Mouse (Mus musculus) megakaryocyte, embryonic 14.5 days (primary cell): ENCODE data around the gene Podxl2.

Experiments
- FLI1 ChIP-seq: IDR thresholded peaks from 2 replicates; pipeline ENCODE4 v1.6.1; 2012; ENCODE audit warnings: low read length, inconsistent platforms, mixed read lengths
- GATA1 ChIP-seq: IDR thresholded peaks from 3 replicates; pipeline ENCODE4 v1.6.1; 2012; ENCODE audit warnings: mixed read lengths, low read length, inconsistent platforms, borderline replicate concordance

- TF ChIP-seq GATA1: no peak
- TF ChIP-seq FLI1: no peak
These were observed 62.0 kb downstream of the Podxl2 start for GRCm38 (mm10) chr6:88812886-88813285.
